Mouse (Mus musculus): Measurements from ENCODE around the gene Gm49339. TPM values are rescaled to one million over a fixed set of nuclear protein-coding genes. Genes with fewer than 3 reads are reported as not detected.

Gene Gm49339
- polyA plus RNA-seq (2017; shearing (Covaris generic)): not detected

DNA sequence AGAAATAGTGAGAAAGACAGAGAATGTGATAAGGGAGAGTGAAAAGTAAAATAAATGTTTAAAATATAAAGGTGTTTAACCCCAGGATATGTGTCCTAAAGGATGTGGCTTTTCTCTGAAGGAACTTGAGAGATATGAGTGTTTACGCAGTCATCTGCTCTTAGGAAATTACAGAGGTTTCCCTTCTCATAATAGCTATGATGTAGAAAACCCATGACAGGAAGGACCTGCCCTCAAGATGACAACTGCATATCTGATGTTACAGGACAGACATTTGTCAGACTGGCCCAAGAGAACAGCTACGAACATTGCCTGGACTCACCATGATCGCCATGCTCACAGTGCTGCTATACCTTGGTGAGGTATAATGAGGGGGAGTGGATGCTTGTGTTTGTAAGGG lies at the start of gene Gm49339, which contains the start of gene Lilr4b:
TSS of gene Gm49339 (plus strand) at position 216 of the 400 bp plus-strand sequence.
TSS of gene Lilr4b (plus strand) at position 236 of the 400 bp plus-strand sequence.

GRCm38 (mm10) chr10:51490691-51491090 lies 10.3 kb downstream of the Gm49339 start, which contains the start of gene Lilrb4a:
Gene Lilrb4a (plus strand): TSS chr10:51490956.

Other genes with a start within 250 kb of the Gm49339 start
- 0.45 TPM for gene Lilr4b, start within 50 bp of the Gm49339 start, polyA plus RNA-seq (2017; shearing (Covaris generic))
- gene Lilrb4a, start 10.3 kb downstream of the Gm49339 start, polyA plus RNA-seq (2017; shearing (Covaris generic)): 0.52 TPM
- not detected for gene Fam162b, start 109.9 kb downstream of the Gm49339 start, polyA plus RNA-seq (2017; shearing (Covaris generic))
- gene Gprc6a, start 150.8 kb downstream of the Gm49339 start, polyA plus RNA-seq (2017; shearing (Covaris generic)): not detected
- not detected for gene Rfx6, start 197.1 kb downstream of the Gm49339 start, polyA plus RNA-seq (2017; shearing (Covaris generic))

Measured in naive thymus-derived CD4-positive, alpha-beta T cell, adult 5 months (primary cell).